Mouse (Mus musculus): Measurements from ENCODE around the gene Golga1. TPM values are rescaled to one million over a fixed set of nuclear protein-coding genes. Genes with fewer than 3 reads are reported as not detected.
A peak's percentile ranks its signal among the peaks of the same experiment; 100 is the strongest.
"Not testable (repeated sequence)": the region's sequence is repeated elsewhere in the genome, so short reads cannot be mapped to it uniquely, and the experiment has no call there.

Gene Golga1
- polyA plus RNA-seq (2014; fragmentation: Nextera tagmentation; extraction: Ambion mirVana), result 36.4 and 41.0 TPM in 2 replicates

DNA sequence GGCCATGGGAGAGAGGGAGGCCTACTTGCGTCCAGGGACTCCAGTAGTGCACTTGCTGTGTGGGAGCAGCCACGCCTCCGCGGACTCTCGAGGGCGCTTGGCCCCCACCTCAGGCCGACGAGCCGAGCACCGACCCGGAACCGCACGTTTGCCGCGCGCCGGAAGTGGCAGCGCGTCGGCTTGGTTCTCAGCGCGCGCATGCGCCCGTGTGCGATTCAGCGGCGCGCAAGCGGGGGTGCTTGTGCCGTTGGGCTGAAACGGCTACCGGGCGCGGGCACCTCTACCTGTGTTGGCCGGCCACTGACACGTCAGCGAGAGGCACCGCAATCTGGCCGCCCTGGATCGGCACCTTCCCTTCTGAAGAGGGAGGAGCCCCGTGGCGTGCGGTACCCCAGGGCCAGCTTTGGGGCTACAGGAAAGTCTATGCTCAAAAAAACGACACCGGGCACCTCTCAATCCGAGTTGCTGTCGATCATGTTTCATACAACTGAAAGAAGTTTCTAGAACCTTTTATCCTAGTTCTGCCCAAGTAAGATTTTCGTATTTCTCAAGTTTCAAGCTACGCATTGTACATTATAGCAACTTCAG is at the start of gene Golga1:
Gene Golga1, minus strand, starts transcription at position 142 of the 588 bp plus-strand sequence.
- H3K27me3 ChIP-seq (replicated peaks; ENCODE audit: control insufficient read depth, insufficient read depth, low read length), result no peaks in the 10 kb centered on the region
- peak within 1 kb of the TSS; percentile 64 for H3K4me2 ChIP-seq (ENCODE audit: low read length)
- DNase-seq (ENCODE audit: low spot score) (peak; percentile 95), ATAC-seq (peak; percentile 98)
- H3K4me3 ChIP-seq (ENCODE audit: low read depth, low read length), result peak within 1 kb of the TSS; percentile 92
- H3K36me3 ChIP-seq (ENCODE audit: control insufficient read depth, insufficient read depth, low read length), result peaks cover 23% of the 10 kb centered on the region
- H3K27ac ChIP-seq (ENCODE audit: low read depth, low read length), result peak within 1 kb of the TSS; percentile 78
- no peaks in the 10 kb centered on the region for H3K9me3 ChIP-seq (replicated peaks; ENCODE audit: control insufficient read depth, low read length)
- H3K9ac ChIP-seq (ENCODE audit: low read length), result peak within 1 kb of the TSS; percentile 92
- no peaks in the 10 kb centered on the region for H3K4me1 ChIP-seq (ENCODE audit: control insufficient read depth, insufficient read depth, low read length)
- WGBS, result under 1% methylated on average over 49 of the region's 50 CpGs

DNA sequence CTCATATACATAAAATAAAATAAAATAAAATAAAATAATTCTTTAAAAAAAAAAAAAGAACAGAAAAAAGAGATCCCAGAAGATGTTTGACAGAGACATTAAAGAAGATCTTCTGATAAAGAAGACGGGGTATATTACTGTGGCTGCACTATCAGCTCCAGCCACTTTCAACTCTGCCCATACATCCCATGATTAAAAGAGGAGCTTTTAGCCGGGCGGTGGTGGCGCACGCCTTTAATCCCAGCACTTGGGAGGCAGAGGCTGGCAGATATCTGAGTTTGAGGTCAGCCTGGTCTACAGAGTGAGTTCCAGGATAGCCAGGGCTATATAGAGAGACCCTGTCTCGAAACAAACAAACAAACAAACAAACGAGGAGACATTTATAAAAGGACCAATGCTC is 48.8 kb upstream of the Golga1 start:
- 98% methylated on average over 7 of the region's 7 CpGs for WGBS
- Histone ChIP-seq H3K9ac (ENCODE audit: low read length) (no peak overlapping the region), H3K4me1 (ENCODE audit: control insufficient read depth, insufficient read depth, low read length) (no peaks in the 10 kb centered on the region), H3K4me3 (ENCODE audit: low read depth, low read length) (no peak overlapping the region), H3K27ac (ENCODE audit: low read depth, low read length) (no peak overlapping the region), H3K9me3 (replicated peaks; ENCODE audit: control insufficient read depth, low read length) (no peaks in the 10 kb centered on the region), H3K36me3 (ENCODE audit: control insufficient read depth, insufficient read depth, low read length) (peaks cover 61% of the 10 kb centered on the region), H3K4me2 (ENCODE audit: low read length) (no peak overlapping the region), H3K27me3 (replicated peaks; ENCODE audit: control insufficient read depth, insufficient read depth, low read length) (no peaks in the 10 kb centered on the region)
- ATAC-seq (no peak), DNase-seq (ENCODE audit: low spot score) (no peak)

DNA sequence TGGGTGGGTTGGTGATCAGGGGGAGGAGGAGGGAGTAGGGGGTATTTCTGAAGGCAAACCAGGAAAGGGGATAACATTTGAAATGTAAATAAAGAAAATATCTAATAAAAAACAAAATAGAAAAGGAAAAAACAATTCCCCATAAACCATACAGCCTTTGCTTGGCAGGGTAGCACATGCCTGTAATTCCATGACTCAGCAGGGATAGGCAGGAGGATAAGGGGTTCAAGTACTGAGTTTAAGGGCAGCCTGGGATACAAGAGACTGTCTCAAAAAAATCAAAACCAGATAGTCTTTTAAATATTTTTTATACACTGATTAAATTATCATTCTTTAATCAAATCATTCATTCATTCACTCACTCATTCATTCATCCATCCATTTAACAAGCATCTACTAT is 45.2 kb upstream of the Golga1 start:
- no peaks in the 10 kb centered on the region for H3K4me1 ChIP-seq (ENCODE audit: control insufficient read depth, insufficient read depth, low read length)
- H3K4me2 ChIP-seq (ENCODE audit: low read length), result no peak overlapping the region
- no peak overlapping the region for H3K27ac ChIP-seq (ENCODE audit: low read depth, low read length)
- DNase-seq (ENCODE audit: low spot score) (no peak), ATAC-seq (no peak)
- no peaks in the 10 kb centered on the region for H3K9me3 ChIP-seq (replicated peaks; ENCODE audit: control insufficient read depth, low read length)
- peaks cover 40% of the 10 kb centered on the region for H3K36me3 ChIP-seq (ENCODE audit: control insufficient read depth, insufficient read depth, low read length)
- no peaks in the 10 kb centered on the region for H3K27me3 ChIP-seq (replicated peaks; ENCODE audit: control insufficient read depth, insufficient read depth, low read length)
- H3K4me3 ChIP-seq (ENCODE audit: low read depth, low read length), result no peak overlapping the region
- no peak overlapping the region for H3K9ac ChIP-seq (ENCODE audit: low read length)

DNA sequence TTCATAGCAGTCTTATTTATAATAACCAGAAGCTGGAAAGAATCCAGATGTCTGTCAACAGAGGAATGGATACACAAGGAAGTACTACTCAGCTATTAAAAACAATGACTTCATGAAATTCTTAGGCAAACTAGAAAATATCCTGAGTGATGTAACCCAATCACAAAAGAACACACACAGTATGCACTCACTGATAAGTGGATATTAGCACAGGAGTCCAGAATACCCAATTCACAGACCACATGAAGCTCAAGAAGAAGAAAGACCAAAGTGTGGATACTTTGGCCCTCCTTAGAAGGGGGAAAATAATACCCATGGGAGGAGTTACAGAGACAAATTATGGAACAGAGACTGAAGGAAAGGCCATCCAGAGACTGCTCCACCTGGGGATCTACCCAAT is 44.4 kb upstream of the Golga1 start:
- H3K36me3 ChIP-seq (ENCODE audit: control insufficient read depth, insufficient read depth, low read length), result peaks cover 41% of the 10 kb centered on the region

DNA sequence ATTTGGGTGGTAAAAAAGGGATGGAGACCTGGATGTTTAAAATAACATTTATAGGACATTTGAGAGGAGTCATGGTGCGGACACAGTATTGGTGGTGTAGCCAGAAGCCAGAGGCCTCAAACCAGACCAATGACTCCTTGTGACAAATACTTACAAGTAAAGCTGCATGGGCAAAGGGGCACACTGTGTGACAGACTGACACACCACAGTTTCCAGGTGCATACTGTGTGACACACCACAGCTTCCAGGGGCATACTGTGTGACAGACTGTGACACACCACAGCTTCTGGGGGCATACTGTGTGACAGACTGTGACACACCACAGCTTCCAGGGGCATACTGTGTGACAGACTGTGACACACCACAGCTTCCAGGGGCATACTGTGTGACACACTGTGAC is 34.6 kb upstream of the Golga1 start:
- 96% methylated on average over 1 of the region's 1 CpGs for WGBS
- not testable (repeated sequence) for H3K4me2 ChIP-seq (ENCODE audit: low read length); H3K4me3 ChIP-seq (ENCODE audit: low read depth, low read length); H3K9ac ChIP-seq (ENCODE audit: low read length); ATAC-seq; H3K27ac ChIP-seq (ENCODE audit: low read depth, low read length); H3K4me1 ChIP-seq (ENCODE audit: control insufficient read depth, insufficient read depth, low read length); DNase-seq (ENCODE audit: low spot score); H3K9me3 ChIP-seq (replicated peaks; ENCODE audit: control insufficient read depth, low read length); H3K27me3 ChIP-seq (replicated peaks; ENCODE audit: control insufficient read depth, insufficient read depth, low read length)
- peaks cover 55% of the 10 kb centered on the region for H3K36me3 ChIP-seq (ENCODE audit: control insufficient read depth, insufficient read depth, low read length)

More for the DNA sequence above, 44.4 kb upstream of the Golga1 start:
- not testable (repeated sequence) for H3K9ac ChIP-seq (ENCODE audit: low read length); H3K4me3 ChIP-seq (ENCODE audit: low read depth, low read length); H3K4me2 ChIP-seq (ENCODE audit: low read length); H3K27me3 ChIP-seq (replicated peaks; ENCODE audit: control insufficient read depth, insufficient read depth, low read length); H3K4me1 ChIP-seq (ENCODE audit: control insufficient read depth, insufficient read depth, low read length); ATAC-seq; H3K27ac ChIP-seq (ENCODE audit: low read depth, low read length); DNase-seq (ENCODE audit: low spot score); H3K9me3 ChIP-seq (replicated peaks; ENCODE audit: control insufficient read depth, low read length)

DNA sequence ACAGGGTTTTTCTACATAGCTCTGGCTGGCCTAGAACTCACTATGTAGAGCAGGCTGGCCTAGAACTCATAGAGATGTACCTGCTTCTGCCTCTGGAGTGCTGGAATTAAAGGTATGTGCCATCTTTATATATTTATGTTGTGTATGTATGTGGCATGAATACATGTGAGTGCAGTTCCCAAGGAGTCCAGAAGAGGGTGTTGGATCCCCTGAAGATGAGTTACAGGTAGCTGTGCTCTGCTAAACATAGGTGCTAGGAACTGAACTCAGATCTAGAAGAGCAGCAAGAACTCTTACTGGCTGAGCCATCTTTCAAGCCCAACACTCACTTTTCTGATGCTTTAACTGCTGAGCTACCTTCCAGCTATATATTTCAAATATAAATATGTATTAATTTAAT is 32.7 kb upstream of the Golga1 start:
- Histone ChIP-seq H3K27me3 (replicated peaks; ENCODE audit: control insufficient read depth, insufficient read depth, low read length) (no peaks in the 10 kb centered on the region), H3K9ac (ENCODE audit: low read length) (no peak overlapping the region), H3K27ac (ENCODE audit: low read depth, low read length) (no peak overlapping the region), H3K4me1 (ENCODE audit: control insufficient read depth, insufficient read depth, low read length) (no peaks in the 10 kb centered on the region), H3K36me3 (ENCODE audit: control insufficient read depth, insufficient read depth, low read length) (peaks cover 58% of the 10 kb centered on the region), H3K4me2 (ENCODE audit: low read length) (no peak overlapping the region), H3K4me3 (ENCODE audit: low read depth, low read length) (no peak overlapping the region), H3K9me3 (replicated peaks; ENCODE audit: control insufficient read depth, low read length) (no peaks in the 10 kb centered on the region)
- DNase-seq (ENCODE audit: low spot score), result peak; percentile 2
- no peak for ATAC-seq

DNA sequence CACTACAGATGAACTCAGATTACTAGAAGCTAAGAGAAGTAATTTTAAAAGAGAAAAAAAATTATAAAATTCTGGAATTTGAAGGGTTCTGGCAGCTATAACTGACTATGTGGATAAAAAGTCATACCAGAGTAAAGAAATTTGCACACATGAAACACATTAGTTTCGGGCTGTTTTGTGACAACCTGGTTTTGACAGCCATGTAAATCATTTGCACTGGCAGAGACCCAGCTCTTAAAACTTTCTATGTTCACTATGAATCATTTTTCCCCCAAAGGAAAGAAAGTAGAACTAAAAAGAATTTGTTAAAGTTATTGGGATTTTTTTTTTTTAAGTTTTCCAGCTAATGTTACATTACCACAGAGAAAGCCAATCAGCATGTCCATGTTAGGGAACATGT is 26.6 kb upstream of the Golga1 start:
- H3K4me1 ChIP-seq (ENCODE audit: control insufficient read depth, insufficient read depth, low read length), result no peaks in the 10 kb centered on the region

DNA sequence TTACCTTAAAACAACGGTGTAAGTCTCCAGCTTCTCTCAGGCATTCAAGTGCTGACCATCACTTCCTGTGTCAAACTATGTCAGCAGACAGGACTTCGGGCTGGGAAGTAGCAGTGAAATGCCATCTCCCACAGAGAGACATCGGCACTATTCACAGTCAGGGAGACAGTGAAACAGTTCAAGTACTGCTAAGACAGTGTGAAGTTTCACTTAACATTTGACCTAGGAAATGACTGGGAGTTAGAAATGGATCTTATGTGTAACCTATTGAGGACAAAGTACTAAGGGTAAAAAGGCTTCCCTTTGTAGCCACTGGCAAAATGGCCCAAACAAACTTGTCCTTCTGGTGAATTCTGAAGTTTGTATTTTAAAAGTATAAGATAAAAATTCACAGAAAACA is 17.4 kb upstream of the Golga1 start:
- H3K4me3 ChIP-seq (ENCODE audit: low read depth, low read length), result no peak overlapping the region
- DNase-seq (ENCODE audit: low spot score) (no peak), ATAC-seq (no peak)
- H3K27ac ChIP-seq (ENCODE audit: low read depth, low read length), result no peak overlapping the region
- no peaks in the 10 kb centered on the region for H3K9me3 ChIP-seq (replicated peaks; ENCODE audit: control insufficient read depth, low read length)
- no peak overlapping the region for H3K9ac ChIP-seq (ENCODE audit: low read length)
- no peak overlapping the region for H3K4me2 ChIP-seq (ENCODE audit: low read length)
- 93% methylated on average over 3 of the region's 3 CpGs for WGBS
- H3K36me3 ChIP-seq (ENCODE audit: control insufficient read depth, insufficient read depth, low read length), result peaks cover 56% of the 10 kb centered on the region
- H3K27me3 ChIP-seq (replicated peaks; ENCODE audit: control insufficient read depth, insufficient read depth, low read length), result no peaks in the 10 kb centered on the region
- no peaks in the 10 kb centered on the region for H3K4me1 ChIP-seq (ENCODE audit: control insufficient read depth, insufficient read depth, low read length)

More for the DNA sequence above, 26.6 kb upstream of the Golga1 start:
- Histone ChIP-seq H3K4me2 (ENCODE audit: low read length) (no peak overlapping the region), H3K27me3 (replicated peaks; ENCODE audit: control insufficient read depth, insufficient read depth, low read length) (no peaks in the 10 kb centered on the region), H3K27ac (ENCODE audit: low read depth, low read length) (no peak overlapping the region), H3K4me3 (ENCODE audit: low read depth, low read length) (no peak overlapping the region), H3K36me3 (ENCODE audit: control insufficient read depth, insufficient read depth, low read length) (peaks cover 26% of the 10 kb centered on the region), H3K9me3 (replicated peaks; ENCODE audit: control insufficient read depth, low read length) (no peaks in the 10 kb centered on the region), H3K9ac (ENCODE audit: low read length) (no peak overlapping the region)
- DNase-seq (ENCODE audit: low spot score), result no peak
- no peak for ATAC-seq
- WGBS, result 90% methylated on average over 1 of the region's 1 CpGs

DNA sequence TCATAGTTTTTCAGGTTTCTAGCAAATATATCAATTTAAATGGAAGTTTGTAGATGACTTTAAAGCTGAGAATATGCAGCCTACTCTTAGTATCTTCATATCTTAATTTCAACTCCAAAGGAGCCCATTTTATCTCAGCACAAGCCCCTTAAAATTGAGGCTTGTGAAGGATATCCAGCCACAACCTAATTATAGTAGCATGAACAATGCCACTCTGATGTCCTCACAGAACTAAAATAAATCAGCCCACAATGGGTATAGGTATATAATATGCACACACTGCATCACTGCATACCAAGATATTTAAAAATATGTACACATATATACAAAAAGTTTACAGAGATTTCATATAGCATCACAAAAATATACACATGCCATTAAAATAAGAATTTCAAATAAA is 5.3 kb upstream of the Golga1 start:
- Histone ChIP-seq H3K9ac (ENCODE audit: low read length) (no peak overlapping the region), H3K9me3 (replicated peaks; ENCODE audit: control insufficient read depth, low read length) (no peaks in the 10 kb centered on the region), H3K4me2 (ENCODE audit: low read length) (no peak overlapping the region), H3K27ac (ENCODE audit: low read depth, low read length) (no peak overlapping the region), H3K36me3 (ENCODE audit: control insufficient read depth, insufficient read depth, low read length) (peaks cover 3% of the 10 kb centered on the region; the same call in 1 of the 2 replicates), H3K27me3 (replicated peaks; ENCODE audit: control insufficient read depth, insufficient read depth, low read length) (no peaks in the 10 kb centered on the region), H3K4me3 (ENCODE audit: low read depth, low read length) (no peak overlapping the region), H3K4me1 (ENCODE audit: control insufficient read depth, insufficient read depth, low read length) (no peaks in the 10 kb centered on the region)
- ATAC-seq, result no peak
- DNase-seq (ENCODE audit: low spot score), result no peak

All from forebrain, embryonic 14.5 days (tissue).